Mouse (Mus musculus) megakaryocyte, embryonic 14.5 days (primary cell): ENCODE results near the gene Lypd3. TPM values are rescaled to one million over a fixed set of nuclear protein-coding genes. Genes with fewer than 3 reads are reported as not detected.

Source experiments
- H3K27me3 ChIP-seq: replicated peaks from 2 replicates; pipeline ENCODE3; 2012; ENCODE audit warnings: inconsistent platforms
- H3K36me3 ChIP-seq: replicated peaks from 2 replicates; pipeline ENCODE3; 2012; ENCODE audit warnings: low read length, inconsistent platforms, mixed read lengths
- H3K4me1 ChIP-seq: 2 replicates; pipeline ENCODE4 v1.6.1; 2012; ENCODE audit warnings: inconsistent platforms
- H3K4me3 ChIP-seq: replicated peaks from 2 replicates; pipeline ENCODE3; 2012; ENCODE audit warnings: moderate library complexity, mild to moderate bottlenecking, inconsistent platforms
- H3K9me3 ChIP-seq: 2 replicates; pipeline ENCODE4 v1.6.1; 2012; ENCODE audit warnings: inconsistent platforms
- FLI1 ChIP-seq: IDR thresholded peaks from 2 replicates; pipeline ENCODE4 v1.6.1; 2012; ENCODE audit warnings: low read length, inconsistent platforms, mixed read lengths
- GATA1 ChIP-seq: IDR thresholded peaks from 3 replicates; pipeline ENCODE4 v1.6.1; 2012; ENCODE audit warnings: mixed read lengths, low read length, inconsistent platforms, borderline replicate concordance
- polyA plus RNA-seq: library from polyadenylated mRNA; stranded (reverse); fragments of >175 nt; gene quantifications from 2 replicates; pipeline ENCODE4 v1.2.3, GENCODE M21; 2012; ENCODE audit warnings: low replicate concordance; ENCODE audit not compliant: insufficient read depth

Lypd3 gene
- not detected in 2 replicates for polyA plus RNA-seq

- no peaks in the 10 kb centered on the region for H3K9me3 ChIP-seq
- peaks cover 30% of the 10 kb centered on the region for H3K4me1 ChIP-seq
- H3K36me3 ChIP-seq: no peaks in the 10 kb centered on the region
- no peak within 1 kb of the TSS for H3K4me3 ChIP-seq
- no peak for TF ChIP-seq GATA1
- TF ChIP-seq FLI1: no peak
- H3K27me3 ChIP-seq: peaks cover 61% of the 10 kb centered on the region
These were observed at the start of gene Lypd3 for GRCm38 (mm10) chr7:24636264-24636663. Gene Lypd3 (plus strand): TSS chr7:24636550.

GRCm38 (mm10) chr7:24586828-24587227 is 49.5 kb upstream of the Lypd3 start:
- peaks cover 23% of the 10 kb centered on the region for H3K9me3 ChIP-seq
- H3K27me3 ChIP-seq: peaks cover 38% of the 10 kb centered on the region
- TF ChIP-seq FLI1: no peak
- no peak for TF ChIP-seq GATA1
- H3K36me3 ChIP-seq: no peaks in the 10 kb centered on the region
- H3K4me1 ChIP-seq: peaks cover 13% of the 10 kb centered on the region
- no peak overlapping the region for H3K4me3 ChIP-seq

DNA sequence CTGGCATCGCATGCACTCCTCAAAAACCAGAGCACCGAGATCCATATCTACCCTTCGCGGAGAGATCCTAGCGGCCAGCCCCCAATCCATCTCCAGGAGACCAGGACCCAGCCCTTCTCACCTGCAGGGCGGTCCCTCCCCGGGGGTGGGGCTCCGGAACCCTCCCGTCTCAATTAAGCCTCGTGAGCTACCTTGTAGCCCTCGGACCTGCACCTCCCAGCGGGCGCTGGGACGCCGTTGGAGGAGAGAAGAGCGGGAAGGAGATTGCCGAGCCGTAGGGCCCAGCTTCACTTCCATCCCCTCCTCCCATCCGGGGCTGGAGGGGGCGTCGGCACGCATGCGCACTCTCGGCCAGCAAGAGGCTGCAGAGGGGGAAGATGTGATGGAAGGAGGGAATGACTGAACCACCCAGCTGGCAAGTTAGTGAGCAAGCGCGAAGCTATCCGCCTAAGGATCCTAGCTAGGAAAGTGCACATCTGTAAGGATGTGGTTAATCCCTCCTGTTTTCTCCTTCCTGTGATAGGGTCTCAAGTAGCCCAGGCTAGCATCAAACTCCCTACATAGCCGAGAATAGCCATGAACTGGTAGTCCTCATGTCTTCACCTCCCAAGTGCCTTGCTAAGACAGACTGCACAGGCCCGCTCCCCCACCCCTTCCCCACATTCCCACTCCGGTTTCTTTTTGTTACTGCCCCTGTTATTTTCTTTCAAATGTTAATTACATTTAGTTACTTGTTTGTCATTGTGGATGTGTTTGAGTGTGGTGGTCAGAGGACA is 48.8 kb upstream of the Lypd3 start, which contains the start of the genes Ethe1 and Zfp575:
Ethe1 (plus strand) TSS at position 214 of the 776 bp plus-strand sequence.
Zfp575 (minus strand) TSS at position 312 of the 776 bp plus-strand sequence.
- peaks cover 23% of the 10 kb centered on the region for H3K9me3 ChIP-seq
- peaks cover 38% of the 10 kb centered on the region for H3K27me3 ChIP-seq
- H3K4me1 ChIP-seq: peaks cover 17% of the 10 kb centered on the region
- peak within 1 kb of the TSS; percentile 59 for H3K4me3 ChIP-seq
- no peaks in the 10 kb centered on the region for H3K36me3 ChIP-seq
- TF ChIP-seq GATA1: no peak
- no peak for TF ChIP-seq FLI1

DNA sequence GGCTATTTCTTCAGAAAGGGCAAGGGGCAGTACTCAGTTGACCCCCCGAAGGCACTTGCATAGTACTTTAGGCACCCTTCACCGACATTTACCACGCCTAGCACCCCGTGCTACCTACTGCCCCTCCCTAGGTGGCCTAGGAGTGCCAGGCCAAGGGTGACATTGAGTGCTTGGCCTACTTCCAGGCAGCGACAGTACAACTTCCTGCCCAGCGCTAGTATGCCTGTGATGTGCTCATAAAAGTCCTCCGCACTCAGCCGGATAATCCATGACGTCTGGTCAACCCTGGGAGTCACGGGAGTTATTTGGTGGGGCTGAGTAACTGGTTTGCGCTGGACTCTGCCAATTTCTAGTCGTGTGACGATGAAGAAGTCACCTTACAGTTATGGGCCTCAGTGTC is 48.0 kb upstream of the Lypd3 start:
- Histone ChIP-seq H3K4me3 (no peak overlapping the region), H3K27me3 (peaks cover 38% of the 10 kb centered on the region), H3K9me3 (peaks cover 23% of the 10 kb centered on the region), H3K36me3 (no peaks in the 10 kb centered on the region), H3K4me1 (peaks cover 23% of the 10 kb centered on the region)
- TF ChIP-seq FLI1: no peak
- no peak for TF ChIP-seq GATA1

GRCm38 (mm10) chr7:24591735-24592134 is 44.6 kb upstream of the Lypd3 start:
- peaks cover 34% of the 10 kb centered on the region for H3K27me3 ChIP-seq
- no peak for TF ChIP-seq GATA1
- TF ChIP-seq FLI1: no peak
- peaks cover 48% of the 10 kb centered on the region for H3K4me1 ChIP-seq
- H3K9me3 ChIP-seq: 0 out of 2 replicates have a peak, but pooled peaks cover 3% of the 10 kb centered on the region
- H3K36me3 ChIP-seq: no peaks in the 10 kb centered on the region
- H3K4me3 ChIP-seq: no peak overlapping the region

GRCm38 (mm10) chr7:24592163-24592562 is 44.2 kb upstream of the Lypd3 start:
- TF ChIP-seq FLI1 (no peak), GATA1 (no peak)
- Histone ChIP-seq H3K27me3 (peaks cover 32% of the 10 kb centered on the region), H3K4me1 (peaks cover 44% of the 10 kb centered on the region), H3K4me3 (no peak overlapping the region), H3K36me3 (no peaks in the 10 kb centered on the region), H3K9me3 (0 out of 2 replicates have a peak, but pooled peaks cover 3% of the 10 kb centered on the region)

DNA sequence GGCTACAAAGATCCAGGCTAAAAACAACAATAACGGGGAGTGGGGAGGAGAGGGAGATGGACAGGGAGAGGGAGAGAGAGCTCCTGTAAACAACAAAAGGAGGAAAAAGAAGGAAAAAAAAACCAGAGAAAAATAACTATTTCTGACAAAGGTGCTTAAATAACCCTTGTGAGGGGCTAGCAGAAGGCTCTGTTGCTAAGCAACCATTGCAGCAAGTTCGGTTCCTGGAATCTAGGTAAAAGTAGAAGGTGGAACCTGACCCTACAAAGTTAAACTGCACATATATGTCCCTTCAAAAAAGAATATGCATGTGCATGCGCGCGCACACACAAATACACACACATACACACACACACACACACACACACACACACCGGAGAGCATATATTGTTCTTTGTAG is 43.6 kb upstream of the Lypd3 start:
- Histone ChIP-seq H3K36me3 (no peaks in the 10 kb centered on the region), H3K4me1 (peaks cover 38% of the 10 kb centered on the region), H3K4me3 (no peak overlapping the region), H3K9me3 (no peaks in the 10 kb centered on the region), H3K27me3 (peaks cover 26% of the 10 kb centered on the region)
- no peak for TF ChIP-seq FLI1
- no peak for TF ChIP-seq GATA1

GRCm38 (mm10) chr7:24593621-24594308 is 42.6 kb upstream of the Lypd3 start:
- Histone ChIP-seq H3K4me3 (peak overlapping the region; percentile 92), H3K36me3 (no peaks in the 10 kb centered on the region), H3K27me3 (peaks cover 24% of the 10 kb centered on the region), H3K4me1 (peaks cover 38% of the 10 kb centered on the region), H3K9me3 (no peaks in the 10 kb centered on the region)
- TF ChIP-seq FLI1 (no peak), GATA1 (no peak)

DNA sequence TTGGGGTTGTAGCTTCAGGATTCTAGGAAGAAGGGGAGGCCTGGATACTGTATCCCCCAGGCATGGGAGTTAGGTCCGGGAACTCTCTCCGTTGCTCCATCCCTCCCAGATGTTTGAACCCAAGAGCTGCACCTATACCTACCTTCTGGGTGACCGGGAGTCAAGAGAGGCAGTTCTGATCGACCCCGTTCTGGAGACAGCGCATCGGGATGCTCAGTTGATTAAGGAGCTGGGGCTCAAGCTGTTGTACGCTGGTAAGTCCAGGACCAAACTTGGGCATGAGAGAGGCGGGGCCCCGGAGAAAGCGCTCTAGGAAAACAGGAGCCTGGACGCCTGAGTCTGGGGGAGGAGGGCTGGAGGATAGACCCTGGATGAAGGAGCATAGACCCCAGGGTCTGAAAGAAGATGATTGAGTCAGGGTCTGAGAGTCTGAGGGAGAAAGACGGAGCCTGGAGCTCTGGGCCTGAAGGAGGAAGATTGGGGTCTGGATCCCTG is 42.0 kb upstream of the Lypd3 start:
- peaks cover 40% of the 10 kb centered on the region for H3K4me1 ChIP-seq
- no peaks in the 10 kb centered on the region for H3K9me3 ChIP-seq
- H3K4me3 ChIP-seq: peak overlapping the region; percentile 92
- TF ChIP-seq GATA1 (no peak), FLI1 (no peak)
- no peaks in the 10 kb centered on the region for H3K36me3 ChIP-seq
- peaks cover 24% of the 10 kb centered on the region for H3K27me3 ChIP-seq
